Mouse (Mus musculus) neural tube, embryonic 13.5 days (tissue): ENCODE data around the gene Atg2b. TPM values are rescaled to one million over a fixed set of nuclear protein-coding genes. Genes with fewer than 3 reads are reported as not detected.

Experiments
- ATAC-seq: fragments of 200-750 bp; cut with Nextera tagmentation; 2 replicates; pipeline ENCODE4 v1.8.0; 2017; ENCODE audit warnings: low read depth, mild to moderate bottlenecking, moderate TSS enrichment, moderate library complexity
- H3K27ac ChIP-seq: fragments of 300-500 bp; sonication (generic); replicated peaks from 2 replicates; pipeline ENCODE4 v1.5.1; 2015; ENCODE audit warnings: moderate library complexity, mild to moderate bottlenecking, inconsistent platforms
- H3K27me3 ChIP-seq: fragments of 300-500 bp; sonication (generic); 2 replicates; pipeline ENCODE4 v1.6.1; 2015; ENCODE audit warnings: mild to moderate bottlenecking, inconsistent platforms
- H3K36me3 ChIP-seq: fragments of 300-500 bp; sonication (generic); 2 replicates; pipeline ENCODE4 v1.6.1; 2015; ENCODE audit warnings: mild to moderate bottlenecking, inconsistent platforms
- H3K4me1 ChIP-seq: fragments of 300-500 bp; sonication (generic); replicated peaks from 2 replicates; pipeline ENCODE4 v1.6.1; 2015; ENCODE audit warnings: inconsistent platforms
- H3K4me2 ChIP-seq: fragments of 300-500 bp; sonication (generic); 2 replicates; pipeline ENCODE4 v1.6.1; 2015; ENCODE audit warnings: inconsistent platforms, mild to moderate bottlenecking, moderate library complexity
- H3K4me3 ChIP-seq: fragments of 300-500 bp; sonication (generic); 2 replicates; pipeline ENCODE4 v1.5.1; 2015; ENCODE audit warnings: mild to moderate bottlenecking, inconsistent platforms
- H3K9ac ChIP-seq: fragments of 300-500 bp; sonication (generic); 2 replicates; pipeline ENCODE4 v1.6.1; 2015; ENCODE audit warnings: moderate library complexity, mild to moderate bottlenecking, inconsistent platforms
- H3K9me3 ChIP-seq: fragments of 300-500 bp; sonication (generic); 2 replicates; pipeline ENCODE4 v1.6.1; 2016; ENCODE audit warnings: inconsistent platforms
- WGBS: fragments of 180-500 bp; shearing (Covaris S2); methylation state at CpG from one replicate; pipeline ENCODE4 v1.1.7; 2015; 5-methylcytosine and 5-hydroxymethylcytosine counted together
- polyA plus RNA-seq: library from polyadenylated mRNA; unstranded; fragments of >200 nt; fragmentation: Nextera tagmentation; extraction: Ambion mirVana; gene quantifications from 2 replicates; pipeline ENCODE4 v1.2.1, GENCODE M21; 2015

The Atg2b gene
- polyA plus RNA-seq, 1 experiment from 2014 or later, result 13.9 TPM

DNA sequence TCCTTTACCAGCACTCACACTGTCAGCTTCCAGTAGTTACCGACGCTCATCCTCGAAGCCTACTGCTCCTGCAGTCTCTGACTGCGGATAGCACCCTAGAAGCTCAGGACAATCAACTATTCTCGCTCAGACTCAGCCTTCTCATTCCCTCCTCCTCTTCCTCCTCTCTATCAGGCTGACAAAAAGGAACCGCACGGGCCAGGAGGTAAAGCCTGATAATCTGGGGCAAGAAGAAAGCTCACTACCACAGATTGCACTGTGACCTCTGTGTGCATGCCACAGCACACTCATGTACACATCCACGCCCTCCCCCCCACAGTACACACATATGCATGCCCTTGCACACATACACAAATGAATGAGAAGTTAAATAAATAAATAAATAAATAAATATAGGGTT, 8.7 kb downstream of the Atg2b start:
- Histone ChIP-seq H3K27ac (no peak overlapping the region), H3K9me3 (no peaks in the 10 kb centered on the region), H3K9ac (no peak overlapping the region), H3K27me3 (no peaks in the 10 kb centered on the region), H3K4me1 (no peaks in the 10 kb centered on the region), H3K36me3 (peaks cover 32% of the 10 kb centered on the region), H3K4me3 (no peak overlapping the region), H3K4me2 (no peak overlapping the region)
- 93% methylated on average over 8 of the region's 8 CpGs for WGBS
- ATAC-seq, result no peak

DNA sequence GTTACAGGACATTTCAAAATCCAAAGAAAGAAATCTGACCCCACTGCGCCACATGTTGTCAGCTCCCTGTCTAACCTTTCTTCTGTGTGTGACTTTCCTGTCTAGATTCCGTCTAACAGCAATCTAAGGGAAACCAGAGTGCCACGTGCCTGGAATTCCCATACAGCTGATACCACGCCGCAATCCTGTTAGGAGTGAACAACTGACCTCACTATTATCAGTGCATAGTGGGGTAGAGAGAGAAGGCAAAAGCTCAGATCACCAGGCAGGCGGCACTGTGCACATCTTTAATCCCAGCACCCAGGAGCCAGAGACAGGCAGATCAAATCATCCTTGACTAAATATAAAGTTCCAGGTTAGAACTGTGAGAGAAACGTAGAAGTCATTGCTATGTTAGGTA, 29.2 kb downstream of the Atg2b start:
- no peaks in the 10 kb centered on the region for H3K4me1 ChIP-seq
- peaks cover 97% of the 10 kb centered on the region for H3K36me3 ChIP-seq
- no peaks in the 10 kb centered on the region for H3K9me3 ChIP-seq
- H3K4me3 ChIP-seq, result no peak overlapping the region
- H3K27me3 ChIP-seq, result no peaks in the 10 kb centered on the region
- ATAC-seq, result no peak
- H3K27ac ChIP-seq, result no peak overlapping the region
- 93% methylated on average over 7 of the region's 7 CpGs for WGBS
- H3K9ac ChIP-seq, result no peak overlapping the region
- no peak overlapping the region for H3K4me2 ChIP-seq

GRCm38 (mm10) chr12:105642770-105643321, 42.2 kb downstream of the Atg2b start:
- Histone ChIP-seq H3K4me2 (no peak overlapping the region), H3K27me3 (no peaks in the 10 kb centered on the region), H3K9me3 (no peaks in the 10 kb centered on the region), H3K36me3 (peaks cover 97% of the 10 kb centered on the region), H3K4me3 (no peak overlapping the region), H3K27ac (no peak overlapping the region), H3K9ac (no peak overlapping the region), H3K4me1 (no peaks in the 10 kb centered on the region)
- ATAC-seq, result no peak
- 94% methylated on average over 11 of the region's 11 CpGs for WGBS

DNA sequence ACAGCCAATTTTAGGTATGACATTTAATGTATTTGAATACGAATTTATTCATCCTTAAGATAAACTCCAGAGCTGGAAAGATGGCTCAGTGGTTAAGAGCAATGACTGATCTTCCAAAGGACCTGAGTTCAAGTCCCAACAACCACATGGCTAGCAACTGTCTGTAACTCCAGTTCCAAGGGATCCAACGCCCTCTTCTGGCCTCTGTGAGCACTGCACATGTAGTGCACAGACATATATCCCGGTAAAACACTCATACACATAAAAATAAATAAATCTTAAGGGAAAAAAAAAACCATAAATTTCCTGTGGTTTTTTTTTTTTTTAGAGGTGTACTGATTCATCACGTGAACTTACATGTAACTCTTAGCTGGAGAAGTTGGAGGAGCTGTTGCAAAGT, 47.5 kb downstream of the Atg2b start:
- H3K9ac ChIP-seq, result no peak overlapping the region
- H3K4me3 ChIP-seq, result no peak overlapping the region
- H3K4me1 ChIP-seq, result no peaks in the 10 kb centered on the region
- no peak overlapping the region for H3K27ac ChIP-seq
- no peak for ATAC-seq
- no peaks in the 10 kb centered on the region for H3K27me3 ChIP-seq
- peaks cover 98% of the 10 kb centered on the region for H3K36me3 ChIP-seq
- H3K9me3 ChIP-seq, result no peaks in the 10 kb centered on the region
- WGBS, result 80% methylated on average over 4 of the region's 4 CpGs
- no peak overlapping the region for H3K4me2 ChIP-seq

DNA sequence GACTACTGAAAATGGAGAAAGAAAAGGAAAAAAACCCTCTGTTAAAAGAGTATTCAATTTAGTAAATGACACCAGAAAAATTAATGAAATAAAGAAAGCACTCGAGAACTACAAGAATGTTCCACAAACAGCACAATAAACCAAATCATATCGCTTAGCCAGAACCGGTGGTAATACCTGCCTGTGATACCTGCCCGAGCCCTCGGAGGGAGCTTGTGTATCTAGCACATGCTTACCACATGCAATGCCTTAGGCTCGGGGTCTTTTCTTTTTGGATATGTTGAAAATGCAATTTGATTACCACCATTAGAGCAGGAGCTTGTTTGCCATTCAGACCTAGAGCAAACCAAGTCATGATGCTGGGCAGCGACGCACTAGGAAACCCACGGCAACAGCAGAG, 48.5 kb downstream of the Atg2b start:
- Histone ChIP-seq H3K4me2 (no peak overlapping the region), H3K4me1 (no peaks in the 10 kb centered on the region), H3K27me3 (no peaks in the 10 kb centered on the region), H3K36me3 (peaks cover 95% of the 10 kb centered on the region), H3K9me3 (no peaks in the 10 kb centered on the region), H3K4me3 (no peak overlapping the region), H3K27ac (no peak overlapping the region), H3K9ac (no peak overlapping the region)
- WGBS, result 92% methylated on average over 9 of the region's 9 CpGs
- no peak for ATAC-seq

DNA sequence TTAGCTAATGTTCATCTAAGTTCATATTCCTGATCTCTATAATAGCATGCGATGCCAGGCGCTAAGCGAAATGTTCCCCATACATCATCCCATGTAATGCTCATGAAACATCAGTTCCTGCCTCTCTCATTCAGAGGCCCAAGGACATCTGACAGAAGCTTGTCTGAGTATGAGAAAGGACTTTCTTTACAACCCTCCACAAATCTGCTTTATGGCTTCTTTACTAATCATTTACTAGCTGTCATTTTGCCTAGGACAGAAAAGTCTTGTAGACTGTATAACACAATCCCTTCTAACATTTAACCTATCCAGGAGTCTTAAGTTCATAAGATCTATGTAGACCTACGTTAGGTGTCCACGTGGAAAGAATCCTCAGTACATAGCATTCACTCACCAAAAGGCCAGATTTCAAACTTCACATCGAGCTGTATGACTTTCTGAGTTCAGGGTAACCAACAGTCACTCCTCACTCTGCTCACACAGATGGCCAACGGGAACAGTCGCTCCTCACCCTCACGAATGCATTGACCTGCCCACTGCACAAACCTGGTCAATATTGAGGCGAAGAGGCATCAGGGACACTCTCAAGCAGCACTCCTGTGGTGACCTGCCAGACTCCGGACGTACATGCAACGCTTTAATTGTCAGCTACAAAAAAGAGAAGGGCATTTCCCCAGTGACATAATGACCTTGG, 50.5 kb downstream of the Atg2b start:
- no peak overlapping the region for H3K27ac ChIP-seq
- no peaks in the 10 kb centered on the region for H3K27me3 ChIP-seq
- no peaks in the 10 kb centered on the region for H3K4me1 ChIP-seq
- WGBS, result 94% methylated on average over 13 of the region's 13 CpGs
- peaks cover 81% of the 10 kb centered on the region for H3K36me3 ChIP-seq
- no peak for ATAC-seq
- H3K9me3 ChIP-seq, result no peaks in the 10 kb centered on the region
- no peak overlapping the region for H3K4me2 ChIP-seq
- no peak overlapping the region for H3K9ac ChIP-seq
- H3K4me3 ChIP-seq, result no peak overlapping the region

- Histone ChIP-seq H3K9ac (no peak overlapping the region), H3K27ac (no peak overlapping the region), H3K9me3 (no peaks in the 10 kb centered on the region), H3K4me2 (no peak overlapping the region), H3K27me3 (no peaks in the 10 kb centered on the region), H3K4me3 (no peak overlapping the region), H3K36me3 (peaks cover 66% of the 10 kb centered on the region), H3K4me1 (no peaks in the 10 kb centered on the region)
- no peak for ATAC-seq
- 68% methylated on average over 7 of the region's 7 CpGs for WGBS
Observed at GRCm38 (mm10) chr12:105625798-105626197, 59.2 kb downstream of the Atg2b start.

- no peak overlapping the region for H3K4me2 ChIP-seq
- no peak overlapping the region for H3K27ac ChIP-seq
- ATAC-seq, result no peak
- no peaks in the 10 kb centered on the region for H3K27me3 ChIP-seq
- H3K9ac ChIP-seq, result no peak overlapping the region
- no peaks in the 10 kb centered on the region for H3K9me3 ChIP-seq
- no peak overlapping the region for H3K4me3 ChIP-seq
- peaks cover 81% of the 10 kb centered on the region for H3K36me3 ChIP-seq
- no peaks in the 10 kb centered on the region for H3K4me1 ChIP-seq
- WGBS, result 62% methylated on average over 12 of the region's 12 CpGs
Observed at GRCm38 (mm10) chr12:105622981-105623539, 62.0 kb downstream of the Atg2b start.

DNA sequence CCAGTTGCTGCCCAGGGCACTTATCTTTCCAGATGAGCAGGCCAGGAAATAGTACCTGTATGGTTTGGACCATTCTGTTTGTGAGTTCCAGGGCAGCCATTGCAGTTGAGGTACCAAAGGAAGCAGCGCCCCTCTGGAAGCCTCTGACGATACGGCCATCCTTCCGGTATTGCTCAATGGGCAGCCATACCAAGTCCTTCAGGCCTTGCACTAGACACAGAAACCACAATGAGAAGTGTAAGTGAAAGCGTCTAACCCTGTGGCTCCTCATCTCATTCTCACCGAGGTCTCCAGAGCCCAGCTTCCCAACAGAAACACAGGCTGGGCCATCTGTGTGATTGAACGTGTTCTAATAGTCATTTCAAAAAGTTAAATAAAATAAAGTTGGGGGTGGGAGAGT, 63.0 kb downstream of the Atg2b start:
- H3K36me3 ChIP-seq, result peaks cover 83% of the 10 kb centered on the region
- H3K27ac ChIP-seq, result no peak overlapping the region
- H3K27me3 ChIP-seq, result no peaks in the 10 kb centered on the region
- H3K4me2 ChIP-seq, result no peak overlapping the region
- H3K9me3 ChIP-seq, result no peaks in the 10 kb centered on the region
- WGBS, result 94% methylated on average over 7 of the region's 7 CpGs
- no peak for ATAC-seq
- no peak overlapping the region for H3K9ac ChIP-seq
- H3K4me3 ChIP-seq, result no peak overlapping the region
- H3K4me1 ChIP-seq, result no peaks in the 10 kb centered on the region

GRCm38 (mm10) chr12:105613559-105613958, 71.5 kb downstream of the Atg2b start:
- no peak overlapping the region for H3K9ac ChIP-seq
- H3K9me3 ChIP-seq, result no peaks in the 10 kb centered on the region
- H3K4me2 ChIP-seq, result no peak overlapping the region
- 93% methylated on average over 10 of the region's 10 CpGs for WGBS
- peaks cover 39% of the 10 kb centered on the region for H3K36me3 ChIP-seq
- no peaks in the 10 kb centered on the region for H3K27me3 ChIP-seq
- no peaks in the 10 kb centered on the region for H3K4me1 ChIP-seq
- no peak overlapping the region for H3K27ac ChIP-seq
- no peak for ATAC-seq
- H3K4me3 ChIP-seq, result no peak overlapping the region

DNA sequence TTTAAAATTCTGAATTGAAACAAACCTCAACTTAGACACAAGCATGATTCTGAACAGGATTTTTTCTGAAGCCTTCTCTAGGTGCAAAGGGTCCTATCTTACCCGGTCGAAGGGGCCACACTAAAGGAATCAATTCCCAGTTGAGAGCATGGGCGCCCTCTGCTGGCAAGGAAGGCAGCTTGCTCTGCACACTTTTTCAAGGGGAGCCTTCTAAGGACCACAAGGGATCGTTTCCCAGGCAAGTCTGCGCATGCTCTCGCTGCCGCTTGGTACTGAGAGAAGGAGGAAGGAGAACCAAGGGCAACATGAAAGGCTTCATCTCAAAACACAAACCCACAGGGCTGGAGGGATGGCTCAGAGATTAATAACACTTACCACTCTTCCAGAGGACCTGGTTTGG, 73.3 kb downstream of the Atg2b start:
- ATAC-seq, result 0 out of 2 replicates have a peak, but pooled peaks have one; percentile 46
- H3K27ac ChIP-seq, result no peak overlapping the region
- WGBS, result 17% methylated on average over 7 of the region's 7 CpGs
- H3K36me3 ChIP-seq, result peaks cover 21% of the 10 kb centered on the region
- H3K4me3 ChIP-seq, result no peak overlapping the region
- no peaks in the 10 kb centered on the region for H3K9me3 ChIP-seq
- H3K27me3 ChIP-seq, result no peaks in the 10 kb centered on the region
- H3K4me2 ChIP-seq, result no peak overlapping the region
- H3K9ac ChIP-seq, result no peak overlapping the region
- no peaks in the 10 kb centered on the region for H3K4me1 ChIP-seq

DNA sequence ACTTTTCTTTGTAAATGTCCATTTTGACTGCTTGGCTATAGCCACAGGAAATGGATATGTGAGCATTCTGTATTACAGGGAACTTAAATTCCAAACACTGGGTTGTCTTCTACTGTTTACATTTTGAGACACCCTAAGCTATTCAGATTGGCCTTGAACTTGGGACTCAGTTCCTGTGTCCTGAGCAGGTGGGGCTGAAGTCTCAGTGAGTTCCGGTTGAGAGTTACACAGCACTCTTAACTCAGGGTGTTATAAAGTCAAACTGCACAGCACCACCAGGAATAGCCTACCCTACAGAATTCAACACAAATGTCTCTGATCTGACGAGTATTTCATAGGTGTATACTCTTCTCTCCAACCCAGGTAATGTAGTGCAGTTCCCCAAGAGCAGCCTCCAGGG, 74.0 kb downstream of the Atg2b start:
- Histone ChIP-seq H3K4me3 (no peak overlapping the region), H3K9me3 (no peaks in the 10 kb centered on the region), H3K9ac (no peak overlapping the region), H3K36me3 (peaks cover 14% of the 10 kb centered on the region), H3K4me1 (no peaks in the 10 kb centered on the region), H3K4me2 (no peak overlapping the region), H3K27ac (no peak overlapping the region), H3K27me3 (no peaks in the 10 kb centered on the region)
- WGBS, result 93% methylated on average over 2 of the region's 2 CpGs
- ATAC-seq, result no peak

- no peak overlapping the region for H3K27ac ChIP-seq
- ATAC-seq, result no peak
Observed at GRCm38 (mm10) chr12:105606881-105607280, 78.1 kb downstream of the Atg2b start.

More at GRCm38 (mm10) chr12:105606881-105607280, 78.1 kb downstream of the Atg2b start:
- H3K27me3 ChIP-seq, result no peaks in the 10 kb centered on the region
- WGBS, result 82% methylated on average over 4 of the region's 4 CpGs
- H3K9me3 ChIP-seq, result no peaks in the 10 kb centered on the region
- H3K4me2 ChIP-seq, result no peak overlapping the region
- H3K36me3 ChIP-seq, result no peaks in the 10 kb centered on the region
- no peak overlapping the region for H3K4me3 ChIP-seq
- 0 out of 2 replicates have a peak, but pooled peaks cover 3% of the 10 kb centered on the region for H3K4me1 ChIP-seq
- no peak overlapping the region for H3K9ac ChIP-seq
